Mouse (Mus musculus) ES-Bruce4 (cell line): Measurements from ENCODE around the gene Smap2.

Source experiments
- CTCF ChIP-seq: IDR thresholded peaks from one replicate; pipeline ENCODE4 v1.8.1; 2011; ENCODE audit warnings: low read depth, low read length
- EP300 ChIP-seq: IDR thresholded peaks from 2 replicates; pipeline ENCODE4 v1.6.1; 2011; ENCODE audit warnings: low read depth, low read length; ENCODE audit not compliant: insufficient read depth
- POLR2A ChIP-seq: IDR thresholded peaks from one replicate; pipeline ENCODE4 v1.8.1; 2011; ENCODE audit warnings: low read length; ENCODE audit not compliant: insufficient read depth

DNA sequence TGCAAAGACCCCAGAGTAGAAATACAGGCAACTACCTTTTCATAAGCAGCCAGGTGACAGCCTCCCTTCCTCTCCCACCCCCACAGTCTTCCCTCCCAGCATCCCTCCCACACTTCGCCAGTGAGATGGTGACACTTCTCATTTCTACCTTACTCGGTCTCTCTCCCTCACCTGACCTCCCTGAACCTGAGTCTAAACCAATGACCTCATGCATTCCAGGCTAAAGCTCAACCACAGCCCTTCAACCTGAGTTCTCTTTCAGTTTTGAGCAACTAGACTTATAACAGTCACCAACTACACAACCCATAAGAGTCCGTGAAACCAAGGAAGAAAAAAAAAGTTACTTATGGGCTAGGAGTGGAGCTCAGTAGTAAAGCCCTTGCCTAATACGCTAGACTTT is 29.7 kb downstream of the Smap2 start:
- no peak for TF ChIP-seq CTCF
- TF ChIP-seq POLR2A, result no peak
- no peak for TF ChIP-seq EP300
